Mouse (Mus musculus) G1E-ER4 (cell line): ENCODE results near the gene Pear1. TPM values are rescaled to one million over a fixed set of nuclear protein-coding genes. Genes with fewer than 3 reads are reported as not detected.

Experiments used
- GATA1 ChIP-seq: IDR thresholded peaks from one replicate; pipeline ENCODE4 v1.8.0; 2012; ENCODE audit warnings: low read length, inconsistent platforms
- polyA plus RNA-seq: library from polyadenylated mRNA; stranded (reverse); fragments of >175 nt; gene quantifications from 2 replicates; pipeline ENCODE4 v1.2.3, GENCODE M21; 2012

The Pear1 gene
- polyA plus RNA-seq, 1 experiment: not detected

- no peak for TF ChIP-seq GATA1
These were observed 5.9 kb downstream of the Pear1 start for GRCm38 (mm10) chr3:87818226-87818625.

GRCm38 (mm10) chr3:87816646-87817093, 7.4 kb downstream of the Pear1 start:
- TF ChIP-seq GATA1: no peak

- no peak for TF ChIP-seq GATA1
These were observed 7.9 kb downstream of the Pear1 start for GRCm38 (mm10) chr3:87816166-87816565.

GRCm38 (mm10) chr3:87812873-87813272, 11.2 kb downstream of the Pear1 start:
- no peak for TF ChIP-seq GATA1

- no peak for TF ChIP-seq GATA1
These were observed 11.7 kb downstream of the Pear1 start for GRCm38 (mm10) chr3:87812413-87812812.

GRCm38 (mm10) chr3:87811297-87811696, 12.8 kb downstream of the Pear1 start:
- no peak for TF ChIP-seq GATA1

GRCm38 (mm10) chr3:87809322-87809962, 14.7 kb downstream of the Pear1 start:
- no peak for TF ChIP-seq GATA1

- TF ChIP-seq GATA1: no peak
These were observed 19.9 kb downstream of the Pear1 start for GRCm38 (mm10) chr3:87804038-87804677.

GRCm38 (mm10) chr3:87801681-87802080, 22.4 kb downstream of the Pear1 start:
- no peak for TF ChIP-seq GATA1

- no peak for TF ChIP-seq GATA1
These were observed 27.3 kb downstream of the Pear1 start, which contains the start of gene Insrr for GRCm38 (mm10) chr3:87796736-87797334. Gene Insrr, plus strand, starts transcription at chr3:87796951.

- TF ChIP-seq GATA1: no peak
These were observed 28.5 kb downstream of the Pear1 start for GRCm38 (mm10) chr3:87795336-87796277.

GRCm38 (mm10) chr3:87794922-87795325, 29.2 kb downstream of the Pear1 start, which contains the start of gene Ntrk1:
Gene Ntrk1, minus strand, starts transcription at chr3:87795162.
- no peak for TF ChIP-seq GATA1

- no peak for TF ChIP-seq GATA1
These were observed 34.3 kb downstream of the Pear1 start for GRCm38 (mm10) chr3:87789768-87790167.

- TF ChIP-seq GATA1: no peak
These were observed 34.9 kb downstream of the Pear1 start for GRCm38 (mm10) chr3:87789248-87789647.

- TF ChIP-seq GATA1: no peak
These were observed 38.4 kb downstream of the Pear1 start for GRCm38 (mm10) chr3:87785626-87786214.

- TF ChIP-seq GATA1: no peak
These were observed 39.0 kb downstream of the Pear1 start for GRCm38 (mm10) chr3:87785156-87785555.
